Mouse (Mus musculus) left cerebral cortex, postnatal 25 days (tissue): Measurements from ENCODE around the gene Cpsf4l. TPM values are rescaled to one million over a fixed set of nuclear protein-coding genes. Genes with fewer than 3 reads are reported as not detected.
A peak's percentile ranks its signal among the peaks of the same experiment; 100 is the strongest.

Source experiments
- DNase-seq, 2 experiments: peaks; one replicate each; pipeline ENCODE4 v3.0.0; 2022; ENCODE audit warnings: low spot score in 2 of 2, mixed read lengths in 1 of 2
- intact Hi-C: fragments of 180-260 bp; cut with DNase I; formaldehyde crosslinking; loops from one replicate; pipeline ENCODE4 v1.15.1; 2025
- total RNA-seq, 2 experiments: library from RNA; stranded (reverse); gene quantifications; 2 replicates each; pipeline ENCODE4 v1.2.3; 2021

Cpsf4l gene
- total RNA-seq, 2 experiments from 2014 or later, result 0.44 TPM; not detected in 1

- DNase-seq, result no peak
- intact Hi-C loops, result no loop called here
Measured at GRCm38 (mm10) chr11:113709272-113709671, 545 bp downstream of the Cpsf4l start.

DNA sequence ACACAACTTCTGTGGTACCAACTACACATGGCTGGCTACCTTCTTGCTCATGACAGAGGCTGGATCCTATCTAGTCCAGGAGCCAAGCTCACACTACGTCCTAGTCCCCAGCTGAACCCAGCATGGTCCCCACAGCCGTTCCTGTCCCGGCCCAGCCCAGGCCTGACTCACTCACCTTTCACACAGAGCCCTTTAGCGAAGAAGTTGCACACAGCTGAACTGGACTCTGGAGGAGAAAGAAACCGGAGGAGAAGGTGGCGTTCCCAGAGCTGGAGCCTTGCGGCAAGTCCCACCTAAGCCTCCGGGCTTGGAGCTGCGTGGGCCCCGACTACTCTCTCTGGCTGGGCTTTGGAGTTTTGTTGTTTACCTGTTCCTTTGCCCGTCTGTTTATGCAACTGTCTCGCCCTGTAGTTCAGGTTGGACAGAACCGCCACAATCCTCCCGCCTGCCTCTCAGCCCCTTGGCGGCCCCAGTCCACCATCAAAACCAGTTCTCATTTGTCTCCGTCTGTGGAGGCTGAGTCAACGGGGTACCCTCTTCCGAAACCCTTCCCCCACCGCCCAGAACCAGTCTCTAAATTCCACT lies 1.1 kb downstream of the Cpsf4l start:
- intact Hi-C loops, result no loop called here
- DNase-seq, result no peak

DNA sequence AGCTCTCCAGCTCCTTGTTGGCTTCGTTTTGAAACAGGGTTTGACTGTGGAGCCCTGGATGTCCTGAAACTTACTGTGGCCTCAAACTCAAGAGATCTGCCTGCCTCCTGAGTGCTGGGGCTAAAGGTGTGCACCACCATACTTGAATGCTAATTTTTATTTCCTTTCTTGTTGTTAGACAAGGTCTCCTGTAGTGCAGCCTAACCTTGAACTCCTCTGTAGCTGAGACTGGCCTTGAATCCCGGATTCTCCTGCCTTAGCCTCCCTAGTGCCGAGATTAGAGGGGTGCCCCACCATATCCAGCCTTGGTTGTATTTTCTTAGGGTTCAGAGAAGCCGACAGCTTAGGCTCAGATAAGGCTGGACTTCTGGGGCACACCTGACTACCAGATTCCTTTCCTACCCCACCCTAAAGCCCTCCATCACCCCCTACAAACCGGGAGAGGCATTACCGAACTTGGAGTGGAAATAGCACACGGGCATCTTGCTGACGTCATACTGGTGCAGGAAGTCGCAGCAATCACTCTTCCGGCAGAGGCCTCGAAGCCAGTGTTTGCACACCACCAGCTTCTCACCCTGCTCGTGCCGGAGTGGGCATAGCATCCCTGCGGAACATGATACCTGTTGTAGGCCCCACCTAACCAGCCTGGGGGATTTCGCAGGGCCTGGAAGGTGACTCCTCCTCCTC lies 3.7 kb downstream of the Cpsf4l start:
- intact Hi-C loops, result loop anchor here (2.0 kb wide), 1 partner anchor 45 kb away; the partner anchor contains the start of gene Cdc42ep4
- DNase-seq, result no peak

DNA sequence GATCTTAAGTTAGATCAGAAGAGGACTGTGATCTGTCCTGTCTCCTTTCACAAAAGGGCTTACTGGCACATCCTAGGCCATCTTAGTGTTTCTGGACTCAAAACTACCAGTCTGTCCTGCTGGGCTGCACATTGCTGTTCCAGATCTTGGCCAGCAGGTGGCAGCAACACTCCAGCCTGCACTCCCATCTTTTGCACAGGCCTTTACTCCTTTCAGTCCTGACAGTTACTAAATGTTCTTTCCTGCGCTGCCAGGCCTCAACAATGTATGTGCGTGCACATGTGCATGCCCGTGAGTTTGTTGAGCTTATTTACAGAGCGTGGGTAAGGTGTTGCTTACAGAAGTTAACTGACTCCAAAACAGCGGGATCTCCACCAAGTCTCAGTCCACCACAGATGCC lies 6.1 kb downstream of the Cpsf4l start:
- intact Hi-C loops, result loop anchor here (1.0 to 2.0 kb wide), 2 partner anchors 47 to 108 kb away; partner anchors contain the start of gene Cdc42ep4
- DNase-seq, result peak; percentile 78 to 89

GRCm38 (mm10) chr11:113699643-113700042 lies 10.2 kb downstream of the Cpsf4l start:
- intact Hi-C loops, result no loop called here
- no peak for DNase-seq

- intact Hi-C loops, result no loop called here
- DNase-seq, result no peak
Measured at GRCm38 (mm10) chr11:113698013-113698545, 11.7 kb downstream of the Cpsf4l start.

DNA sequence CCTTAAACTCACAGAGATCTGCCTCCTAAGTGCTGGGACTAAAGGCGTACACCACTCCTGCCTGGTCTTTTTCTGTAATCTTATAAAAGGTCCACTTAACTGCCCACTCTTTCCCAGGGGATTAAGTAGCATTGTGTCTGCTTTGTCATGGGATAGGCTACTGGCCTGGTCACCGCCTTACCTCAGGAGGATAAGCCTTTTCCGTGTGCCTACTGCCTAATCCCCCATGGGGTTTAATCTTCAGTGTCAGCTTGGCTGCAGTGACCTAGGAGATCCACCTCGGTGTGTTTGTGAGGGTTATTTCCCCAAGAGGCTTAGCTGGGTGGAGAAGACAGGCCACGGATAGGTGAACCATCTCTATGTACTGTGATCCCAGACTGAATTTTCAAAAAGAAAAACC lies 12.2 kb downstream of the Cpsf4l start:
- DNase-seq, result no peak
- intact Hi-C loops, result no loop called here

GRCm38 (mm10) chr11:113691851-113692250 lies 18.0 kb downstream of the Cpsf4l start:
- intact Hi-C loops, result no loop called here
- DNase-seq, result no peak

DNA sequence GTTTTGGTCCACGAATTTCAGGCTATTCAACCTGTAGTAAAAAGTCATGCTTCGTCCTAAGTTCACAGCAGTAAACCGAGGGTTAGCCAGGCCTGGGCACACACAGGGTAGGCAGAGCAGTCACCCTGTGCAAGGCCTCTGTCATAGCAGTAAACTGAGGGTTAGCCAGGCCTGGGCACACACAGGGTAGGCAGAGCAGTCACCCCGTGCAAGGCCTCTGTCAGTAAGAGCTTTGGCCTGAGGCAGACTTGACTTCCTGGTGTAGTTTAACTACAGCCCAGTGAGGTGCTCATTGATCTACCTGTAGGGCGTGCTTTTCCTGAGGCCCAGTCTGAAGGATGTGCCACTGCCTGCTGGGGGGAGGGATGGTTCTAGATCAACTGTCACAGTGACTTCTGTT lies 18.5 kb downstream of the Cpsf4l start:
- intact Hi-C loops, result no loop called here

GRCm38 (mm10) chr11:113690506-113690905 lies 19.3 kb downstream of the Cpsf4l start:
- DNase-seq, result peak; percentile 35 to 82

More for the DNA sequence above, 18.5 kb downstream of the Cpsf4l start:
- DNase-seq, result no peak

GRCm38 (mm10) chr11:113687031-113687430 lies 22.8 kb downstream of the Cpsf4l start:
- intact Hi-C loops, result no loop called here
- no peak for DNase-seq

More at GRCm38 (mm10) chr11:113690506-113690905, 19.3 kb downstream of the Cpsf4l start:
- intact Hi-C loops, result no loop called here

DNA sequence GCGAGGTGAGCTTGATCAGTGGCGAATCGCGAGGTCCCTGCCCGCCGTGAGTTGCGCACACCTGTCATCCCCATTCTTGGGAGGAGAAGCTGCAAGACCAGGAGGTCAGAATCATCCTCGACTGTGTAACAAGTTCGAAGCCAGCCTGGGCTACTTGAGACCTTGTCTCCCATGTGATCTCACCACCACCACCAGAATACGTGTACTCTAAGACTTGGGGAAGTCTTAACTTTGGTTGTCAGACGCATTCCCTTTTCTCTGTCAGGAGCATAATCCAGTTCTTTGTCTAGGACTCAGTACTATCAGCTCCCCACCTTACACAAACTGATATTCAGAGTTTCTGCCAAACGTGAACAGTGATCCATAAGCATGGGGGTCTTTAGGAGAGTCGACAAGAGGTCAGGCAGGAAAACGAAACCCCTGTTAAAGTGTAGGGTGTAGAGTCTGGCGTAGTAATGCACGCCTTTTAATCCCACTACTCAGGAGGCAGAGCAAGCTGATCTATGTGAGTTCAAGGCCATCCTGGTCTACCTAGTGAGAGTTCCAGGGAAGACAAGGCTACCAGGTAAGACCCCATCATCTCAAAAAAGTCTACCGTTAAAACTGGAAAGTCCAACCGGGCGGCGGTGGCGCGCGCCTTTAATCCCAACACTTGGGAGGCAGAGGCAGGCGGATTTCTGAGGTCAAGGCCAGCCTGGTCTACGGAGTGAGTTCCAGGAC lies 24.9 kb downstream of the Cpsf4l start:
- DNase-seq, result no peak
- intact Hi-C loops, result no loop called here

GRCm38 (mm10) chr11:113683957-113684706 lies 25.7 kb downstream of the Cpsf4l start, which contains the start of the genes Fam104a and D11Wsu47e:
TSS of gene Fam104a (minus strand) at chr11:113684155.
TSS of gene D11Wsu47e (plus strand) at chr11:113684412.
- peak; percentile 95 to 97 for DNase-seq
- intact Hi-C loops, result loop anchor here (2.0 kb wide), 1 partner anchor 35 kb away; the partner anchor contains the start of gene Cog1

DNA sequence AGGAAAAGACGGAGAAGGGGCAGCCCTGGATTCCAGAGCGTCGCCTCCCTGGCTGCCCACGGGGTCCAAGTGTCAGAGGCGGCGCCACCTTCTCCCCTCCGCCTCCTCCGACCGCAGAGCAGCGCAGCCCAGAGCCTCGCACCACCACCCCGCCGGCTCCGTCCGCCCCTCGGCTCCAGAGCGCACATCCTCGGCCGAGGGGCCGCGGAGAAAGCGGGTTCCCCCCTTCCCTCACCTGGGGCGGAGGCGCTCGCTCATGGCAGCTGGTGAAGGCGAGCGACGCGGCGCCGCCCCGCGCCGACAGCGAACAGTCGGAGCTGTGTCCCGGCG lies 26.2 kb downstream of the Cpsf4l start:
- no peak for DNase-seq
- intact Hi-C loops, result loop anchor here (2.0 kb wide), 1 partner anchor 35 kb away; the partner anchor contains the start of gene Cog1

DNA sequence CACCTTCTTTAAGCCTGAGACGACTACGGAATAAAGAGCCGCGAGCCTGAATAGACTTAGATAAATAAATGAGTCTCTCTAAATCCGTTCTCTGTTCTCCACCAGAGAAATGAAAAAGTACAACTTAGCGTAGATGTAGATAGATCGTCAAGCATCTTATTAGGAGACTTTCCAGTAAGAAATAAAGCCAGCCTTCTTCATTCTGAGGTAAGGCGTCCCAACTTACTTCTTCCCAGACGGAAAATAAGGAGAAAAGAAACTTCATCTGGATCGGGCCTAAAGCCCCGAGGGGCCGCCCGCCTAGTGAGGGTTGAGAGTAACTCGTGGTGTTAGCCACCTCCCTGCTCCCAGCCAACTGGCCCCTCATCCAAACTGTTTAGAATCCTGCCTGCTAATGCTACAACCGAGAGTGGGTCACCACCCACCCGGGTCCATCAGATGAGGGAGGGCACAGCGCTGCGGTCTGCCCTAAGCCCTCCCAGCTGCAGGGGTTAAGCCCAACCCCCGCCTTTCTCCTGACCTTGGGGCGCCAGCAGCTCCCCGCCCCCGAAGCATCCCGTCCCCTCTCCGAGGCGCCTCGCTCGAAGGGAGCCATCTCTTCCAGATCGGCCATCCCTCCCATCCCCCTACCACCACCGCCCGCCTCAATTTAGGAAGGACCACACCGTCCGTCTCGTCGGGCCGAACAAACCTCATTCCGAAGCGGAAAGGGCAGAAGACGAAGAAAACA lies 26.8 kb downstream of the Cpsf4l start:
- intact Hi-C loops, result loop anchor here (2.0 kb wide), 1 partner anchor 34 kb away; the partner anchor contains the start of gene Cog1

DNA sequence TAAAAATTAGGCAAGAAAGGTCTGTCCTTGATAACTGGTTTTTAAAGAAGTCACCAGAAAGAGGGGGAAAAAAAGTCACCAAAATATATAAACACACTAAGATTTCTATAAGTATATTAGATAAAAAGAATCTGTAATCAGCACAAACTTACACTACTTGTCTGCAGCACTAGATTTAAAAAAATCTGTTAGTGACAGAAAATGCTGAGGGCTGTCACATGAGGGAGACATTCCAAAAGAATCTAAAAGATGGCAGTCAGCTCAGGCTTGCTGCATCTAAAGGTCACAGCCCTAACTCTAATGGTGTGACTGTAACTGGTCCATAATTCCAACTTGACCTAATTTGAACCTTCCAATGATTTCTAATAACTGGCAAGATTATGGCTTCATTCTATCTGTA lies 27.8 kb downstream of the Cpsf4l start:
- DNase-seq, result no peak
- intact Hi-C loops, result loop anchor here (2.0 kb wide), 1 partner anchor 33 kb away; the partner anchor contains the start of gene Cog1

More for the DNA sequence above, 26.8 kb downstream of the Cpsf4l start:
- DNase-seq, result no peak

GRCm38 (mm10) chr11:113680954-113681353 lies 28.9 kb downstream of the Cpsf4l start:
- no peak for DNase-seq
- intact Hi-C loops, result no loop called here

DNA sequence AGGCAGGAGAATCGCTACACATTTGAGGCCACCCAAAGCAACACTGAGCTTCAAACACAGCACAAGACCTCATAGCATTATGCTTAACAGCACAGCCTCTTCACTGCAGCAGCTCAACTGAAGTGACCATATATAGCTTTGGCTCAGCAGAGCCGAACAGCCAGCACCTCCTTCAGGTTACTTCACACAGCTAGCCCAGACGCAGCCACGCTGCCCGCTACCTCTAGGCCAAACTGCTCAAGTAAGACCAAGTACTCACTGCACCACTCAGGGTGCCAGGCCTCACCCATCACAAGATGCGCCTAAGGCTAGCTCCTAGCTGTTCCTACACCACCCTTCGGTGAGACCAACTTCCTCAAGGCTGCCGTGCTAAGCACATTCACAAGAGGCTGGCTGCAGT lies 31.4 kb downstream of the Cpsf4l start:
- DNase-seq, result no peak
- intact Hi-C loops, result no loop called here

DNA sequence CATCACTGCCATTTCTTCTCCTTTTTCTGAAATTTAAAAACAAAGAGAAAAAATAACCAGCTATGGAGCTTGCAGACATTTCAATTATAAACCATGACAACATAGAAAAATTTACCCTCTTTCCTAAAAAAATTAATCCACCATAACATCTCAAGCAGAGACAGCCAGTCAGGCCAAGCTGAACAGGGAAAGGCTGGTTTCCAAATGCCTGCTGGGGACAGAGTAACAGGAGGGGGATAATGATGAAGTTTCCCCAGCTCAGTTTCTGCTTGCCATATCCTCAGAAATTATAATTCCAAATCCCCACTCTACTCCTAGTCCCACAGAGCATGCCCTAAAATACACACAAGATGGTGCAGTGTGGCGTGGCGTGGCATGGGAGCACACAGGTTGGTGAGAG lies 32.4 kb downstream of the Cpsf4l start:
- intact Hi-C loops, result no loop called here

More for the DNA sequence above, 32.4 kb downstream of the Cpsf4l start:
- no peak for DNase-seq
